Mouse (Mus musculus) central nervous system, embryonic 18 days (tissue): ENCODE measurements around the gene Zbed5. TPM values are rescaled to one million over a fixed set of nuclear protein-coding genes. Genes with fewer than 3 reads are reported as not detected.

Experiments used
- polyA plus RNA-seq: library from polyadenylated mRNA; depleted of rRNA; stranded (reverse); fragments of >200 nt; gene quantifications from 2 replicates; pipeline ENCODE4 v1.2.3, GENCODE M21; 2012; rRNA removed

Zbed5 gene
- polyA plus RNA-seq = 14.1 and 14.9 TPM in 2 replicates

DNA sequence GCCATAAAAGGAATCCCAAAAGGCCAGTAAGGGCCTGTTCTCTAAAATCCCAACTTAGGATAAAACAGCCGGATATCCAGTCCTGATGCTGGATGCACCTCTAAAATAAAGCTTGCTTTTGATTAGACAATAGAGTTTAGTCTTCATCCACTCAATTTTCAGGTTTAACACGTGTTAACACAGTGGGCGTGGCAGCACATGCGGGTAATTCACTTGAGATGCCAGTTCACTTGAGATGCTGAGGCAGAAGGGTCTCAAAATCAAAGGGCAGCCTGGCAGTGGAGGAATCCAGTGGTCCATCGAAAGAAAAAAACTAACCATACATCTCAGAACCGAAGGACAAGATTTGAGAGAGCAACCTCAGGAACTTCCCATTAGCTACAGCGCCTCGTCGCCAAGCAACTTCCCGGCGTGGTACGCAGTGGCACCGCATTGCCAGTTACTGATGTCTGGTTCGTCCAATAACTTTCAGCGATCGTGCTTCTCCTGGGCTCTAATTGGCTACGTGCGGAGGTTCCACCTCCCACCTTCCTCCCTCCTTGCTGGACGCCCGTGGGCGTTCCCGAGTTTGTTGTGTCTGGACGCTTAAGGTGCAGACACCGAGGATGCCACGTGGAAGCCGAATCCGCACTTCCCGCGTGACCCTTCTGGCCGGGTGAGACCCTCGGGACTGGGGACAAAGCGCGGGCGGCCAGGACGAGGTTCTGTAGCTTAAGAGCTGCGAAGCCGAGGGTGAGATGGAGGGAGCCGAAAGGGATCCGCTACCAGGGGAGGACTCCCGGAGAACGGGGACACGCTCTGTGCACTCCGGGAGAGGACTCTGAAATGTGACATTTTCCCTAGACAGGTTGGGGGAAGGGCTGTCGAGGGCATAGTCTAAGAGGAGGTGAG lies at the start of gene Zbed5:
Gene Zbed5 (plus strand): TSS at position 526 of the 891 bp plus-strand sequence.

DNA sequence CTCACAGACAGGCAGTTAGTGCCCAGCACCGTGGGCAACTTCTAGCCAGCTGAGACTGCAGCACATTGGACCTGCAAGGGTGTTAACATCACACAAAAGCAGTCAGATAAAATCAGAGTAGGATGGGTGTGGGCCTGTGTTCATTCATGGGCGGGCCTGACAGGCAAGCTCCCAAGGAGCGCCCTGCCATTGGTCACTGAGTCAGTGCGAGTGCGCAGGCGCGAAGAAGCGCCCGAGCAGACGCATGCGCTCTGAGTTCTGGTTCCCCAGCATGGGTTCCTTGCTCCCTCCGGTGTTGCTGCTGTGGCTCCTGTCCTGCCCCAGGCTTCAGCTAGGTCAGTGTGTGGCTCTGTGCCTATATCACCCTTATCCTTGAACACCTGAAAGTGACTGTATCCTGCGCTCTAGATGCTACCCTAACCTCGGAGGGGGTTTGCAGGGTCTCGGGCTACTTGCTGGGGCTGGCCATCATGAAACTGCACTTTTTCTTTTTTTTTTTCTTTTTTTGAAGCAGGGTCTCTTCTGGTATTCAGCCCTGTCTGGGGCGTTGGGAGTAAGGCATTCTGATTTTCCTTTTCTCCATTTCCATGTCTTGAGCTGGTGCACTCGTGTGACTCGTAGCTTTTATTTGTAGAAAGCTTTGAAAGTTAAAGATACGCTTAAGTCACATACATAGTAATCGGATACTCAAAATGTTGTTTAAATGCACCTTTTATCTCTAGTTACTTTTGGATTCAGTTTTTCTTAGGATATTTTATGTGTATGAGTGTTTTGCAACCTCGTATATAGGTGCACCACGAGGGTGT lies 48.6 kb upstream of the Zbed5 start, which contains the start of gene Sumf2:
Gene Sumf2 (plus strand): TSS at position 235 of the 806 bp plus-strand sequence.

DNA sequence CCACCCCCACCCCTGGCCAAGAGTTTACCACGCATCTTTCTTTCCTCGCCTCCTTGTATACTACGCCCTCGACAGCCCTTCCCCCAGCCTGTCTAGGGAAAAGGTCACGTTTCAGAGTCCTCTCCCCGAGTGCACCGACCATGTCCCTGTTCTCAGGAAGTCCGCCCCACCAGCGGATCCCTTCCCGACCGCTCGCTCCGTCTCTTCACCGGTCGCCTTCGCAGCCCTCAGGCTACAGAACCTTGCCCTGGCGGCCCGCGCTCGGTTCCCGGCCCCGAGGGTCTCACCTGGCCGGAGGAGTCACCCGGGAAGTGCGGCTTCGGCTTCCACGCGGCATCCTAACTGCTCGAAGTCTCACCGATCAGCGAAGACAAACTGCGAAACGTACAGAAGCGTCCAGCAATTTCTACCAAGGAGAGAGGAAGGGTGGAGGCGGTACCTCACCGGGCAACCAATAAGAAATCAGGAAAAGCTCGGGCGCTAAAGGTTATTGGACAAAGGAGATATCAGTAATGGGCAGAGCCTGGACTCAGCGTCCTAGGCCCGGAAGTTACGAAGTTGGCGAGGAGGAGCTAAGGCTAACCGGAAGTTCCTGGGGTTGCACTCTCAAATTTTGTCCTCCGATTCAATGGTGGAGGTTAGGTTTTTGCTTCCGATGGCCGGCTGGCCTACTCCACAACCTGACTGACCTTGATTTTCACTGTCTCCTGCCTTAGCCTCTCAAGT lies 8.4 kb upstream of the Zbed5 start, which contains the start of gene Chchd2:
Gene Chchd2 (minus strand): TSS at position 560 of the 726 bp plus-strand sequence.

DNA sequence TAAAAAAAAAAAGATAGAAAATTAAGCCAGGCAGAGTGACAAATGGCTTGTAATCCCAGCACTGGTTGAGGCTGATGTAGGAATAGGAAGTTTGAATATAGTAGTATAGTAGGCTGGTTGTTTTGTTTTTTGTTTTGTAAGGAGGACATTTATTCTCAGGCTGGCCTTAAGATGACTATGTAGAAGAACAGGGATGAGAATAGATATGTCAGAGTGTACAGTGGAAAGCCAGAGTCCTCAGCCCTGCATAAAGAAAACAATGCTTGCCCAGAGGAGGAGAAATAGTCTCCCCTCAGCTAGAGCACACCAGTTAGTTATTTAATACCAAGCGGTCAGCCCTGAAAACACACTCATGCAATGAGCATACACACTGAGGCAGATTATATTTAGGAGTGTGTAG lies 2.9 kb downstream of the Zbed5 start, which contains the start of gene Phkg1:
Gene Phkg1 (minus strand): TSS at position 101 of the 400 bp plus-strand sequence.

DNA sequence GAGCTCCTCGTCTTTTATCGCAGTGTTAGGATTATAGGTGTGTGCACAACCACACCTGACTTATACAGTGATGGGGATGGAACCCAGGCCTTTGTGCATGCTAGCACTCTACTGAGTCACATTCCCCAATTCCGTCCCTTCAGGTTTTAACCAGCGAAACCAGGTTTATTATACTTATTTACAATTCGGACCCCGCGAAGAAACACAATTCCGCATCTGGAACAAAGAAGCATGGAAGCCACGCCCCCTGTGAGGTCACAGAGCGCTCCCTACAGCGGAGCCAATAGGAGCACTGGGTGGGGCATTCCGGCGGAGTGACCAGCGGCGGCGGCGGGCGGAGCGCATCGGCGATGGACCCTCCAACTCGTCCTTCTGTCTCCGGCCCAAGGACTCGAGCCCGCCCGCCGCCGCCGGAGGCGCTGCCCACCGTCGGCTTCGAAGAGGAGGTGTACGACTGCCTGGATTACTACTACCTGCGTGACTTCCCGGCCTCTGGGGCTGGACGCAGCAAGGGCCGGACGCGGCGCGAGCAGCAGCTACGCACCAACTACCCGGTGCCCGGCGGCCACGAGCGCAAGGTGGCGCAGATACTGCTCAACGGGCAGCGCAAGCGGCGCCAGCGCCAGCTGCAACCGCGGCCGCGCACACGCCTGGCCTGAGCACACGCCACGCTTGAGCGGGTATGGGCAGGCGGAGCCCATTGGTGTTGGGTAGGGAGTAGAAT lies 12.9 kb downstream of the Zbed5 start, which contains the start of gene Nupr1l:
Gene Nupr1l (plus strand): TSS at position 299 of the 724 bp plus-strand sequence.

DNA sequence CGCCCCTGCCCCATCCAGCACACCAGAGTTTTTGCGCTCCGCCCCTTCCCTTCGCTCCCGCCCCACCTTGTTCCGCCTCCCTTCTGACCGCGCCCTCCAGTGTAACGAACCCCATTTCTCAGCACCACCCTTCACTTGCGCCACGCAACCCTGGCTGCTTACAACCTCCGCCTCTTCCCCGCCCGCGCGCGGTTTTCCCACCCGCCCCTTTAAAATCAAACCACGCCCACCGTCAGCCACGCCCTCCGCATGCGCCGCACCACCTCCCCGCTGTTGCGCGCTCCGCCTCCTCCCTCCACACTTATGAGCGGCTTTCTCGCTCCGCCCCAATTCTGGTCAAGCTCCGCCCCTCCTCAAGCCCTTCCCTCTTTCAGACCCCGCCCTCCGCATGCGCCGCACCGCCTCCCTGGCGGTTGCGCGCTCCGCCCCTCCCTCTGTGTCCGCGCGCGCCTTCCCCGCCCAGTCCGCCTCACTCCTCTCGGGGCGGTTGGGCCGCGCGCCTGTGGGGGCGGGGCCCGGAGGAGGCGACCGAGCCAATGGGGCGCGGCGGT lies 46.0 kb downstream of the Zbed5 start, which contains the start of gene Vkorc1l1:
Gene Vkorc1l1 (plus strand): TSS at position 476 of the 551 bp plus-strand sequence.

Other genes starting within 250 kb of the Zbed5 start
- 6.6 and 6.9 TPM in 2 replicates for gene Zfp11, start 225.6 kb upstream of the Zbed5 start, polyA plus RNA-seq
- not detected in 2 replicates for gene Sept14, start 187.2 kb upstream of the Zbed5 start, polyA plus RNA-seq
- gene Mrps17, start 180.2 kb upstream of the Zbed5 start, polyA plus RNA-seq = 129 and 133 TPM in 2 replicates
- 75.2 and 76.2 TPM in 2 replicates for gene Nipsnap2, start 170.7 kb upstream of the Zbed5 start, polyA plus RNA-seq
- 17.1 and 21.9 TPM in 2 replicates for gene Psph, start 108.3 kb upstream of the Zbed5 start, polyA plus RNA-seq
- 19.7 and 24.7 TPM in 2 replicates for gene Sumf2, start 48.7 kb upstream of the Zbed5 start, polyA plus RNA-seq
- 731 and 832 TPM in 2 replicates for gene Chchd2, start 8.3 kb upstream of the Zbed5 start, polyA plus RNA-seq
- 0.84 and 1.8 TPM in 2 replicates for gene Phkg1, start 2.8 kb downstream of the Zbed5 start, polyA plus RNA-seq
- 4.0 and 4.9 TPM in 2 replicates for gene Nupr1l, start 12.8 kb downstream of the Zbed5 start, polyA plus RNA-seq
- 39.5 and 39.9 TPM in 2 replicates for gene Vkorc1l1, start 46.2 kb downstream of the Zbed5 start, polyA plus RNA-seq
- 18.6 and 21.4 TPM in 2 replicates for gene Gusb, start 107.3 kb downstream of the Zbed5 start, polyA plus RNA-seq
- 36.9 and 39.2 TPM in 2 replicates for gene Asl, start 133.5 kb downstream of the Zbed5 start, polyA plus RNA-seq
- gene Crcp, start 133.6 kb downstream of the Zbed5 start, polyA plus RNA-seq = 58.2 and 58.4 TPM in 2 replicates
- 33.3 and 35.0 TPM in 2 replicates for gene Tpst1, start 177.6 kb downstream of the Zbed5 start, polyA plus RNA-seq
- 15.4 and 15.6 TPM in 2 replicates for gene Kctd7, start 249.1 kb downstream of the Zbed5 start, polyA plus RNA-seq